Mouse (Mus musculus): ENCODE data around the gene Pkhd1. TPM values are rescaled to one million over a fixed set of nuclear protein-coding genes. Genes with fewer than 3 reads are reported as not detected.
A peak's percentile ranks its signal among the peaks of the same experiment; 100 is the strongest.
"Not testable (repeated sequence)": the region's sequence is repeated elsewhere in the genome, so short reads cannot be mapped to it uniquely, and the experiment has no call there.

Gene Pkhd1
- polyA plus RNA-seq, 1 experiment from 2014 or later = 0.03 TPM

GRCm38 (mm10) chr1:20481843-20482242 lies 136.0 kb downstream of the Pkhd1 start:
- Histone ChIP-seq H3K4me3 (replicated peaks) (no peak overlapping the region), H3K4me1 (no peaks in the 10 kb centered on the region; the same call in 1 of the 2 replicates), H3K36me3 (no peaks in the 10 kb centered on the region), H3K27me3 (no peaks in the 10 kb centered on the region; the same call in 1 of the 2 replicates), H3K27ac (replicated peaks) (no peak overlapping the region), H3K4me2 (replicated peaks) (no peak overlapping the region), H3K9ac (no peak overlapping the region), H3K9me3 (replicated peaks) (no peaks in the 10 kb centered on the region)
- WGBS = 78% methylated on average over 4 of the region's 4 CpGs
- ATAC-seq (ENCODE audit: insufficient number of reproducible peaks, low FRiP score, low TSS enrichment, low read depth) = no peak

GRCm38 (mm10) chr1:20478695-20479094 lies 139.2 kb downstream of the Pkhd1 start:
- H3K9ac ChIP-seq = no peak overlapping the region
- H3K4me1 ChIP-seq = no peaks in the 10 kb centered on the region; the same call in 1 of the 2 replicates
- no peaks in the 10 kb centered on the region for H3K9me3 ChIP-seq (replicated peaks)
- no peak for ATAC-seq (ENCODE audit: insufficient number of reproducible peaks, low FRiP score, low TSS enrichment, low read depth)
- H3K4me2 ChIP-seq (replicated peaks) = peak overlapping the region; percentile 67; the same call in 1 of the 2 replicates
- no peaks in the 10 kb centered on the region for H3K36me3 ChIP-seq
- H3K4me3 ChIP-seq (replicated peaks) = no peak overlapping the region
- 71% methylated on average over 3 of the region's 3 CpGs for WGBS
- H3K27me3 ChIP-seq = no peaks in the 10 kb centered on the region; the same call in 1 of the 2 replicates
- H3K27ac ChIP-seq (replicated peaks) = no peak overlapping the region

GRCm38 (mm10) chr1:20478266-20478659 lies 139.6 kb downstream of the Pkhd1 start:
- no peak for ATAC-seq (ENCODE audit: insufficient number of reproducible peaks, low FRiP score, low TSS enrichment, low read depth)
- no peaks in the 10 kb centered on the region for H3K9me3 ChIP-seq (replicated peaks)
- H3K27ac ChIP-seq (replicated peaks) = no peak overlapping the region
- no peaks in the 10 kb centered on the region; the same call in 1 of the 2 replicates for H3K4me1 ChIP-seq
- 21% methylated on average over 6 of the region's 6 CpGs for WGBS
- peak overlapping the region; percentile 37 for H3K4me3 ChIP-seq (replicated peaks)
- no peaks in the 10 kb centered on the region; the same call in 1 of the 2 replicates for H3K27me3 ChIP-seq
- H3K9ac ChIP-seq = no peak overlapping the region
- H3K36me3 ChIP-seq = no peaks in the 10 kb centered on the region
- H3K4me2 ChIP-seq (replicated peaks) = peak overlapping the region; percentile 67

- H3K9ac ChIP-seq = peak overlapping the region; percentile 18; the same call in 1 of the 2 replicates
- H3K9me3 ChIP-seq (replicated peaks) = no peaks in the 10 kb centered on the region
- no peaks in the 10 kb centered on the region; the same call in 1 of the 2 replicates for H3K27me3 ChIP-seq
- WGBS = 7% methylated on average over 25 of the region's 25 CpGs
- no peak overlapping the region for H3K27ac ChIP-seq (replicated peaks)
- H3K4me3 ChIP-seq (replicated peaks) = peak overlapping the region; percentile 37
- H3K36me3 ChIP-seq = no peaks in the 10 kb centered on the region
- ATAC-seq (ENCODE audit: insufficient number of reproducible peaks, low FRiP score, low TSS enrichment, low read depth) = no peak
- no peaks in the 10 kb centered on the region; the same call in 1 of the 2 replicates for H3K4me1 ChIP-seq
- H3K4me2 ChIP-seq (replicated peaks) = peak overlapping the region; percentile 67
Observed at GRCm38 (mm10) chr1:20477561-20478265, 140.2 kb downstream of the Pkhd1 start.

- WGBS = 78% methylated on average over 11 of the region's 11 CpGs
- ATAC-seq (ENCODE audit: insufficient number of reproducible peaks, low FRiP score, low TSS enrichment, low read depth) = no peak
Observed at GRCm38 (mm10) chr1:20470770-20471169, 147.1 kb downstream of the Pkhd1 start.

GRCm38 (mm10) chr1:20470317-20470716 lies 147.5 kb downstream of the Pkhd1 start:
- WGBS = 83% methylated on average over 6 of the region's 6 CpGs
- H3K4me2 ChIP-seq (replicated peaks) = no peak overlapping the region
- no peaks in the 10 kb centered on the region for H3K9me3 ChIP-seq (replicated peaks)
- no peak overlapping the region for H3K27ac ChIP-seq (replicated peaks)
- H3K27me3 ChIP-seq = no peaks in the 10 kb centered on the region
- no peaks in the 10 kb centered on the region for H3K4me1 ChIP-seq
- ATAC-seq (ENCODE audit: insufficient number of reproducible peaks, low FRiP score, low TSS enrichment, low read depth) = no peak
- no peaks in the 10 kb centered on the region for H3K36me3 ChIP-seq
- H3K9ac ChIP-seq = no peak overlapping the region
- no peak overlapping the region for H3K4me3 ChIP-seq (replicated peaks)

More at GRCm38 (mm10) chr1:20470770-20471169, 147.1 kb downstream of the Pkhd1 start:
- no peaks in the 10 kb centered on the region for H3K4me1 ChIP-seq
- no peak overlapping the region for H3K4me2 ChIP-seq (replicated peaks)
- H3K27me3 ChIP-seq = no peaks in the 10 kb centered on the region
- no peak overlapping the region for H3K27ac ChIP-seq (replicated peaks)
- H3K4me3 ChIP-seq (replicated peaks) = no peak overlapping the region
- H3K36me3 ChIP-seq = no peaks in the 10 kb centered on the region
- no peaks in the 10 kb centered on the region for H3K9me3 ChIP-seq (replicated peaks)
- H3K9ac ChIP-seq = no peak overlapping the region

- H3K27me3 ChIP-seq = no peaks in the 10 kb centered on the region
- H3K36me3 ChIP-seq = no peaks in the 10 kb centered on the region
- H3K4me3 ChIP-seq (replicated peaks) = no peak overlapping the region
- H3K9me3 ChIP-seq (replicated peaks) = no peaks in the 10 kb centered on the region
- H3K9ac ChIP-seq = no peak overlapping the region
- WGBS = 36% methylated on average over 4 of the region's 4 CpGs
- H3K4me2 ChIP-seq (replicated peaks) = no peak overlapping the region
- H3K4me1 ChIP-seq = no peaks in the 10 kb centered on the region
- ATAC-seq (ENCODE audit: insufficient number of reproducible peaks, low FRiP score, low TSS enrichment, low read depth) = no peak
- H3K27ac ChIP-seq (replicated peaks) = no peak overlapping the region
Observed at GRCm38 (mm10) chr1:20466481-20466880, 151.4 kb downstream of the Pkhd1 start.

GRCm38 (mm10) chr1:20454621-20455020 lies 163.2 kb downstream of the Pkhd1 start:
- H3K36me3 ChIP-seq = no peaks in the 10 kb centered on the region
- 79% methylated on average over 1 of the region's 1 CpGs for WGBS
- H3K9ac ChIP-seq = no peak overlapping the region
- no peaks in the 10 kb centered on the region for H3K27me3 ChIP-seq
- no peaks in the 10 kb centered on the region for H3K4me1 ChIP-seq
- H3K27ac ChIP-seq (replicated peaks) = no peak overlapping the region
- H3K9me3 ChIP-seq (replicated peaks) = no peaks in the 10 kb centered on the region
- no peak for ATAC-seq (ENCODE audit: insufficient number of reproducible peaks, low FRiP score, low TSS enrichment, low read depth)
- H3K4me3 ChIP-seq (replicated peaks) = no peak overlapping the region
- H3K4me2 ChIP-seq (replicated peaks) = no peak overlapping the region

GRCm38 (mm10) chr1:20450074-20450473 lies 167.8 kb downstream of the Pkhd1 start:
- Histone ChIP-seq H3K27ac (replicated peaks) (no peak overlapping the region), H3K4me3 (replicated peaks) (no peak overlapping the region), H3K9ac (no peak overlapping the region), H3K9me3 (replicated peaks) (no peaks in the 10 kb centered on the region), H3K27me3 (no peaks in the 10 kb centered on the region), H3K4me2 (replicated peaks) (0 out of 2 replicates have a peak overlapping the region, but pooled peaks have one; percentile 10), H3K36me3 (no peaks in the 10 kb centered on the region), H3K4me1 (no peaks in the 10 kb centered on the region)
- ATAC-seq (ENCODE audit: insufficient number of reproducible peaks, low FRiP score, low TSS enrichment, low read depth) = no peak
- 14% methylated on average over 10 of the region's 10 CpGs for WGBS

GRCm38 (mm10) chr1:20432026-20432425 lies 185.8 kb downstream of the Pkhd1 start:
- not testable (repeated sequence) for H3K4me3 ChIP-seq (replicated peaks)

GRCm38 (mm10) chr1:20429056-20429394 lies 188.8 kb downstream of the Pkhd1 start:
- WGBS = 73% methylated on average over 3 of the region's 3 CpGs
- Histone ChIP-seq H3K27ac (replicated peaks) (no peak overlapping the region), H3K9me3 (replicated peaks) (no peaks in the 10 kb centered on the region), H3K4me3 (replicated peaks) (no peak overlapping the region), H3K4me2 (replicated peaks) (no peak overlapping the region), H3K4me1 (no peaks in the 10 kb centered on the region), H3K27me3 (no peaks in the 10 kb centered on the region), H3K9ac (no peak overlapping the region), H3K36me3 (no peaks in the 10 kb centered on the region)
- ATAC-seq (ENCODE audit: insufficient number of reproducible peaks, low FRiP score, low TSS enrichment, low read depth) = no peak

More at GRCm38 (mm10) chr1:20432026-20432425, 185.8 kb downstream of the Pkhd1 start:
- H3K9ac ChIP-seq; H3K9me3 ChIP-seq (replicated peaks); H3K36me3 ChIP-seq; ATAC-seq (ENCODE audit: insufficient number of reproducible peaks, low FRiP score, low TSS enrichment, low read depth); H3K4me1 ChIP-seq; H3K4me2 ChIP-seq (replicated peaks); H3K27me3 ChIP-seq; H3K27ac ChIP-seq (replicated peaks): not testable (repeated sequence)
- WGBS = 88% methylated on average over 16 of the region's 16 CpGs

Data from embryonic facial prominence, embryonic 15.5 days (tissue).